Mouse (Mus musculus) stomach, postnatal 0 days (tissue): ENCODE data around the gene Map3k3.

Experiments
- CTCF ChIP-seq: IDR thresholded peaks from 2 replicates; pipeline ENCODE4 v1.5.1; 2016; ENCODE audit warnings: antibody characterized with exemption, low read depth, mild to moderate bottlenecking, moderate library complexity
- EP300 ChIP-seq: optimal IDR thresholded peaks from 2 replicates; pipeline ENCODE3; 2016; ENCODE audit warnings: antibody characterized with exemption

DNA sequence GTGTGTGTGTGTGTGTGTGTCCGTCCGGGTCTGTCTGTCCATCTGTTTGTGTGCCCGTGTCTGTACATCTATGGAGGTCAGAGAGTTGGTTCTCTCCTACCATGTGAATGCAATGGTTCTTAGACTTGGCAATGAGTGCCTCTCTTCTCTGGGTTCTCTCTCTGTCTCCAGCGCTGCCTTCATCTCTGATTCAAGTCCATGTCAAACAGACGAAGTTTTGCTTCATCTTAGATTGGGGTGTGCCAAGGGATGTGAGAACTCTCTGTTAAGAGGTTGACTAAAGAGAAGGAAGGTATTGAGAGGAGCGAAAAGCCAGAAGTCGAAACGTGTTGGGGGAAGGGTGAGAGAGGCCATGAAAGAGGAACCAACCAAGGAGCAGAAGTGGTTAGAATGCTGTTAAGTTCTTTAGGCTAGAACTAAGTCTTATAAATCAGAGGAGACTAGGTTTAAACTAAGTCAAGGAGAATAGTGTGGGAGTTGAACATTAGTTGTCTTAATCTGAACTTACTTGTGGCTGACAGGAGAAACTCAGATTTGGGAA, 21.7 kb downstream of the Map3k3 start:
- TF ChIP-seq EP300 = no peak
- TF ChIP-seq CTCF = no peak
